Mouse (Mus musculus): ENCODE measurements around the gene Fdxr.

DNA sequence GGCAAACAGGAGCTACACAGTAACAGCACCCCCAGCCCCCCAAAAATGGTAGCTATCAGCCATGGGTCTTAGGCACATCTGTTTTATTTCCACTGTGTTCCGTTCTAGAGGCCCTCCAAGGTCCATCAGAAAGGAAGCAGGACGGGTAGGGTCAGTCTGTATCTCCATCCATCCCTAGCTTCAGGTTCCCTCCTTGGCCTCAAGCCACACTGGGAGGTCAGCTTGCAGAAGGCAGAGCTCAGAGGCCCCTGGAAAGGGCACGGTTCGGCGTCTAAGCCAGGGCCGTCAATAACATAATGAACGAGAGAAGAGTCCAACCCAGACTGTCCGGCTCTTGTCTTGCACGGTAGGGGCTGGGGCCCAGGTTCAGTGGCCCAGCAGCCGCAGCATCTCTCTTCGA lies 8.9 kb downstream of the Fdxr start:
- TF ChIP-seq CTCF (IDR thresholded peaks at IDR 0.05; ENCODE audit: low read depth, low read length) = no peak
- no peak for TF ChIP-seq POLR2AphosphoS5 (IDR thresholded peaks at IDR 0.05; ENCODE audit: insufficient replicate concordance, low read depth, low read length)
- TF ChIP-seq TAL1 (conservative IDR thresholded peaks at IDR 0.05; ENCODE audit: low read depth, low read length) = no peak
